Mouse (Mus musculus) brown adipose tissue, adult 24 weeks (tissue): Measurements from ENCODE around the gene Rap1gap2. TPM values are rescaled to one million over a fixed set of nuclear protein-coding genes. Genes with fewer than 3 reads are reported as not detected.
A peak's percentile ranks its signal among the peaks of the same experiment; 100 is the strongest.

Experiments used
- H3K27ac ChIP-seq: fragments of 200-500 bp; replicated peaks from 2 replicates; pipeline ENCODE4 v1.5.1; 2012; ENCODE audit warnings: low read depth, mild to moderate bottlenecking, low read length
- H3K4me1 ChIP-seq: fragments of 200-500 bp; 2 replicates; pipeline ENCODE4 v1.6.1; 2012; ENCODE audit warnings: low read length, mixed read lengths; ENCODE audit not compliant: control insufficient read depth, insufficient read depth, insufficient read length
- H3K4me3 ChIP-seq: fragments of 200-500 bp; 2 replicates; pipeline ENCODE4 v1.5.1; 2012; ENCODE audit warnings: low read depth, mild to moderate bottlenecking, low read length, moderate library complexity; ENCODE audit not compliant: insufficient read depth
- polyA plus RNA-seq: library from polyadenylated mRNA; stranded (reverse); fragments of >200 nt; gene quantifications from 2 replicates; pipeline ENCODE4 v1.2.4, GENCODE M21; 2012; ENCODE audit not compliant: missing spikeins, insufficient read depth, insufficient read length

Gene Rap1gap2
- polyA plus RNA-seq, 1 experiment, result 4.5 TPM

DNA sequence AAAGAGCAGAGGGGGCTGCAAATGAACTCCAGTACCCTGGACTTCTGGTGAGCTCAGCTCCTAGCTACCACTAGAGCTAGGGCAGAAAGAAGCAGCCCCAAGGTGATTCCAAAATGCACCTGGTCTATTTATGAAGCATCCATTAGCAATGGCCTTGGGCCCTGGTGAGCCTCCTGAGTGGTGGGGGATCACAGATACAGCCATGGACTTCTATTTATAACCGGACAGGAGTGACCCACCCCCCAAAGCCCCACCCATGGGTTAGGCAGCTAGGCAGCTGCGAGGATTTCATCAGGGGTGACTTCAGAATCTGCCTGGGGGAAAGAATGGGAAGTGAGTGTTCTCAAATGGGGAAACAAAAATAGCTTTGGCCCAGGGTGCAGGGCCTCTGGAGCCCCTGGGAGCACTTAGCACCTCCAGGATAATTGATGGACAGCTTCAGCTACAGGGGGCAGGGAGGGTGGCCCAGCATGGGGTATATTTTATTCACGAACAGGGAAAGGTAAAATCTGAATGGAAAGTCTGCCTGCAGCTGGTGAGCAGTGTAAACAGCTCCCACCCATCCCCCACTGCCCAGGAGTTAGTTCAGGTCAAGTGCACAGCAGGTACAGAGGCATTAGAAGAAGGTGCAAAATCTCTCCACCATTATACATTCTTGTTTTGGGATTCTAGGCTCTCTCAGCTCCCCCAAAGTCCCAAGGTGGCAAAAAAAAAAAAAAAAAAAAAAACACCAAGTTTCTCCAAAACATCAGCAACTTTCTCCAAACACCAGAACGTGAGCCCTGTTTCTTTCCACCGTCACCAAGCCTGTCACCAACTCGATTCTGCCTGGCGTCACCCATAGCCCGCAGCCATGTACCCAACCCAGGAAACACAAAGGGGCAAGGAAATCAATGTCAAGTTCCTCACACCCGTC is 86.4 kb downstream of the Rap1gap2 start:
- Histone ChIP-seq H3K4me1 (no peaks in the 10 kb centered on the region), H3K4me3 (no peak overlapping the region), H3K27ac (no peak overlapping the region)

- Histone ChIP-seq H3K4me3 (peak overlapping the region; percentile 72), H3K27ac (no peak overlapping the region), H3K4me1 (no peaks in the 10 kb centered on the region)
These were observed 87.3 kb downstream of the Rap1gap2 start for GRCm38 (mm10) chr11:74523210-74523951.

GRCm38 (mm10) chr11:74522487-74523209 is 88.1 kb downstream of the Rap1gap2 start:
- Histone ChIP-seq H3K27ac (no peak overlapping the region), H3K4me1 (no peaks in the 10 kb centered on the region)

GRCm38 (mm10) chr11:74521981-74522486 is 88.7 kb downstream of the Rap1gap2 start:
- Histone ChIP-seq H3K4me1 (no peaks in the 10 kb centered on the region), H3K4me3 (peak overlapping the region; percentile 62), H3K27ac (no peak overlapping the region)

More at GRCm38 (mm10) chr11:74522487-74523209, 88.1 kb downstream of the Rap1gap2 start:
- peak overlapping the region; percentile 72 for H3K4me3 ChIP-seq

DNA sequence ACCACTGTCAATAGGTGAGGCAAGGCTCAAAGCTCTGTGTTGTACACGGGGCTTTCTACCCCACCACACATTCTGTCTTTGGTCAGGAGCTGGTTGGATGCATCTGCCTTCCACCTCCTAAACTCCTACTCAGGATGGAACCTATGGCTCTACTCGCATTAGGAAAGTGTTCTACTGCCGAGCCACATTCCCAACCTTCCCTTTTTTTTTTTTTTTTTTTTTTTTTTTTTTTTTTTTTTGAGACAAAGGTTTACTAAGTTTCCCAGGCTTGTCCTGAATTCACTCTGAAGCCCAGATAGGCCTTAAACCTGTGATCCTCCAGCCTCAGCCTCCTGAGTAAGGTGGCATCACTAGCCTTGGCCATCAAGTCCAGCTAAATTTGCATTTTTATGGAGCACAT is 90.5 kb downstream of the Rap1gap2 start:
- 0 out of 2 replicates have a peak, but pooled peaks cover 2% of the 10 kb centered on the region for H3K4me1 ChIP-seq
- no peak overlapping the region for H3K4me3 ChIP-seq
- no peak overlapping the region for H3K27ac ChIP-seq

- Histone ChIP-seq H3K4me1 (0 out of 2 replicates have a peak, but pooled peaks cover 2% of the 10 kb centered on the region), H3K27ac (no peak overlapping the region), H3K4me3 (no peak overlapping the region)
These were observed 94.6 kb downstream of the Rap1gap2 start for GRCm38 (mm10) chr11:74516112-74516511.

GRCm38 (mm10) chr11:74515046-74515445 is 95.7 kb downstream of the Rap1gap2 start:
- no peak overlapping the region for H3K4me3 ChIP-seq
- 0 out of 2 replicates have a peak, but pooled peaks cover 2% of the 10 kb centered on the region for H3K4me1 ChIP-seq
- no peak overlapping the region for H3K27ac ChIP-seq

DNA sequence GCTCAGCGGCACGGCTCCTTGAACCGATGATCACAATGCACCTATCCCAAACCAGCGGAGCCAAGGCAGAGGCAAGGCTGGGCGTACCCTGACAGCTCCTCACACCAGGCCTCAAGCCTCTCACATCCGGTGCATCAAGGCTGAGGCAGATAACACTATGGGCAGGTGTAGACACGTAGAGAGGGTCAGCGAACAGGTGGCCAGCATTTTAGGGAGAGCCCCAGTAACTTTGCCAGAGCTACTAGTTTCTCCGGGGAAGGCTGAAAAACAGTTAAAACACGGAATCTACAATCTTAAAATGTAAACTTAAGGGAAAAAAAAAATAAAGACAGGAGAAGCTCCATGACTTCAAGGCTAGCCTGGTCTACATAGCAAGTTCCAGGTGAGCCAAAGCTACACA is 98.1 kb downstream of the Rap1gap2 start:
- H3K27ac ChIP-seq, result no peak overlapping the region
- 0 out of 2 replicates have a peak, but pooled peaks cover 2% of the 10 kb centered on the region for H3K4me1 ChIP-seq
- no peak overlapping the region for H3K4me3 ChIP-seq

- Histone ChIP-seq H3K4me1 (no peaks in the 10 kb centered on the region), H3K27ac (no peak overlapping the region)
These were observed 104.4 kb downstream of the Rap1gap2 start for GRCm38 (mm10) chr11:74506275-74506674.

GRCm38 (mm10) chr11:74502485-74502884 is 108.2 kb downstream of the Rap1gap2 start:
- Histone ChIP-seq H3K4me1 (no peaks in the 10 kb centered on the region), H3K4me3 (no peak overlapping the region), H3K27ac (no peak overlapping the region)

More at GRCm38 (mm10) chr11:74506275-74506674, 104.4 kb downstream of the Rap1gap2 start:
- no peak overlapping the region for H3K4me3 ChIP-seq

- Histone ChIP-seq H3K27ac (no peak overlapping the region), H3K4me3 (no peak overlapping the region), H3K4me1 (no peaks in the 10 kb centered on the region)
These were observed 108.7 kb downstream of the Rap1gap2 start for GRCm38 (mm10) chr11:74501989-74502388.

DNA sequence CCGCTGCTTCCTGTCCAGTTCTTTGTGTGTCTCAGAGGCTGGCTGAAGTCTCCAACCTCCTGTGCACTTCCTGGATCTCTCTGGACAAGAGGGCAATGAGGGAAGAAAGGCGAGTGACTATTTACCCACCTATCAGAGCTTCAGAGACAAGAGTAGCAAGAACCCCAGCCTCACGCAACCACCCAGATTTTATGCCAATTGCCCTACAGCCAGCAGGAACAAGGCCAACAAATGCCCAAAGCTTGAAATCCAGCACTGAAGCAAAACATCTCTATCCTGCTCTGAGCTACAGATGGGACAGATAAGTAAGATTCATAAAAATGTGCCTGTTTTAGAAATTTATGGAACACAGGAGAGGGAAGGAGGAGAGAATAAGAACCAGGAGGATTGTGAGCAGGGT is 109.7 kb downstream of the Rap1gap2 start:
- Histone ChIP-seq H3K4me3 (no peak overlapping the region), H3K27ac (no peak overlapping the region), H3K4me1 (no peaks in the 10 kb centered on the region)

GRCm38 (mm10) chr11:74499521-74500099 is 111.1 kb downstream of the Rap1gap2 start:
- H3K4me1 ChIP-seq, result no peaks in the 10 kb centered on the region
- no peak overlapping the region for H3K27ac ChIP-seq
- H3K4me3 ChIP-seq, result no peak overlapping the region

DNA sequence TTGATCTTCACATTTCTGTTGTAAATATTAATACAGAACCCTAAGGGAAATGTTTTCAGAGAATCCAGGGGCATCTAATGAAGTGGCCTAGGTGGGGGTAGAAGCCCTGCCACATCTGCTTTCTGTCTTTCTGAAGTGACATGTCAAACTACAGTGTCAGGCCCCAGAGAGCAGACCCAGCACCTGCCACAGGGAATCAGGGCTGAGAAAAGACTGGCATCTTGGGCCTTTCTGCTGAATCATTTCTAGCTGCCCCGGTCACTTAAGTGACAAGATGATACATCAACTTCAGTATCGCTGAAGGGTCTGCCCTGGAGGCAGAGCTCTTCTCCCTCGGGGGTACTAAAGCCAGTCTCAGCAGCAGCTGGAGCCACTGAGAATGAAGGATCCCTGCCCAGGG is 111.7 kb downstream of the Rap1gap2 start:
- Histone ChIP-seq H3K4me1 (no peaks in the 10 kb centered on the region), H3K4me3 (no peak overlapping the region), H3K27ac (no peak overlapping the region)
